Mouse (Mus musculus): ENCODE measurements around the gene Sf3b2.

GRCm38 (mm10) chr19:5335441-5335840, 40.2 kb upstream of the Sf3b2 start, which contains the start of gene Catsper1:
- TF ChIP-seq CTCF (IDR thresholded peaks at IDR 0.05; ENCODE audit: borderline replicate concordance, extremely low read depth, insufficient read depth, insufficient read length): no peak
- TF ChIP-seq POLR2A (IDR thresholded peaks at IDR 0.05; ENCODE audit: borderline replicate concordance, extremely low read depth, insufficient read depth, insufficient read length, poor library complexity, severe bottlenecking): no peak
